Mouse (Mus musculus) heart, postnatal 10 days (tissue): ENCODE results near the gene Fam102a. TPM values are rescaled to one million over a fixed set of nuclear protein-coding genes. Genes with fewer than 3 reads are reported as not detected.
A peak's percentile ranks its signal among the peaks of the same experiment; 100 is the strongest.

Source experiments
- DNase-seq, 2 experiments: peaks; one replicate each; pipeline ENCODE4 v3.0.0; 2021
- intact Hi-C: fragments of 180-260 bp; cut with DNase I; formaldehyde crosslinking; loops from one replicate; pipeline ENCODE4 v1.15.1; 2025
- total RNA-seq, 2 experiments: library from RNA; stranded (reverse); gene quantifications; 2 replicates each; pipeline ENCODE4 v1.2.3; 2021

Gene Fam102a
- total RNA-seq, 2 experiments from 2014 or later, result 9.7 to 13.0 TPM

GRCm38 (mm10) chr2:32601417-32602065, 66.4 kb downstream of the Fam102a start:
- DNase-seq, result peak in 1 of 2 experiments; percentile 59
- intact Hi-C loops, result loop anchor here (1.0 kb wide), 1 partner anchor 14 kb away; the partner anchor contains the start of gene St6galnac4

- DNase-seq, result peak; percentile 92 to 94
- intact Hi-C loops, result loop anchor here (1.0 kb wide), 2 partner anchors 15 to 19 kb away; partner anchors contain the start of gene St6galnac4
Measured at GRCm38 (mm10) chr2:32602600-32603054, 67.5 kb downstream of the Fam102a start.

- intact Hi-C loops, result loop anchor here (5.0 kb wide), 1 partner anchor 32 kb away; the partner anchor contains the start of genes Dpm2 and Pip5kl1
Measured at GRCm38 (mm10) chr2:32604631-32605030, 69.5 kb downstream of the Fam102a start.

DNA sequence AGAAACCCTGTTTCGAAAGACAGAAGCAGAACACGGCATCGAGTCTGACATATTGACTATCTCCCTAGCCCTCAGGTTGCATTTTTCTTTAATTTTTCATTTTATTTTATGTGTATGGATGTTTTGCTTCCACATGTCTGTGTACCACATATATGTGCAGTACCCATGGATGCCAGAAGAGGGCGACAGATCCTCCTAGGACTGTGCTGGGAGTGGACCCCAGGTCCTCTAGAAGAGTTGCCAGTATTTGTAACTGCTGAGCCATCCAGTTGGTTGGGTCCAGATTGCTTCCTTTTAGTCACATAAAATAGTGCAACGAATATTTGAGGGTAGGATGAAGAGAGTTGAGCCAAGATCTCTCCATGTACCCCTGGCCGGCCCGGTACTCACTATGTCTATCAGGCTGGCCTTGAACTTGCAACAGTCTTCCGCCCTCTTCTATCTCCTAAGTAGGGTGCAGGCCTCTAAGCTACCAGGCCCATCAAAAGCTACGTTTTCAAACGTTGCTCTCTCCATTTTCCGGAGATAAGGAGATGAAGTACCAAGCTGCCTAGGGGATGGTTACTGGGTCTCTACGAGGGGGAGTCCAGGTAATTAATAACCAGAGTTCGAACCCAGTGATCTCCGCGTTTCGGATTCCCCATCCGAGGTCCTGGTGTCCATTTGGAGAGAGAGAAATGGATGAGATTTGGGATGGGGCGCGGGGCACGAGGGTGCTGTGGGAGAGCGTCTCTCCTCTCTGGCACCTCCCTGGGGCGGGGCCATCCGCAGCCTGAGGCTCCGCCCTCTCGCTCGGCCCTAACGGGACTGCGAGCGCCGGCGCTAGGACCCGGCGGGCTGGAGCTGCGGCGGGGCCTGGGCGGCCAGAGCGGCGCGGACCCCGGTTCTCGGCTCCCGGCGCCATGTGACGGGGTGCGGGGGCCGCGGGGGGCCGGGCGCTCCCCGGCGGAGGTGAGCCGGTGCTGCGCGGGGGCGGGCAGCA, 71.3 kb downstream of the Fam102a start:
- peak; percentile 89 to 90 for DNase-seq
- intact Hi-C loops, result loop anchor here (5.0 kb wide), 1 partner anchor 34 kb away; the partner anchor contains the start of genes Dpm2 and Pip5kl1

More at GRCm38 (mm10) chr2:32604631-32605030, 69.5 kb downstream of the Fam102a start:
- DNase-seq, result no peak

DNA sequence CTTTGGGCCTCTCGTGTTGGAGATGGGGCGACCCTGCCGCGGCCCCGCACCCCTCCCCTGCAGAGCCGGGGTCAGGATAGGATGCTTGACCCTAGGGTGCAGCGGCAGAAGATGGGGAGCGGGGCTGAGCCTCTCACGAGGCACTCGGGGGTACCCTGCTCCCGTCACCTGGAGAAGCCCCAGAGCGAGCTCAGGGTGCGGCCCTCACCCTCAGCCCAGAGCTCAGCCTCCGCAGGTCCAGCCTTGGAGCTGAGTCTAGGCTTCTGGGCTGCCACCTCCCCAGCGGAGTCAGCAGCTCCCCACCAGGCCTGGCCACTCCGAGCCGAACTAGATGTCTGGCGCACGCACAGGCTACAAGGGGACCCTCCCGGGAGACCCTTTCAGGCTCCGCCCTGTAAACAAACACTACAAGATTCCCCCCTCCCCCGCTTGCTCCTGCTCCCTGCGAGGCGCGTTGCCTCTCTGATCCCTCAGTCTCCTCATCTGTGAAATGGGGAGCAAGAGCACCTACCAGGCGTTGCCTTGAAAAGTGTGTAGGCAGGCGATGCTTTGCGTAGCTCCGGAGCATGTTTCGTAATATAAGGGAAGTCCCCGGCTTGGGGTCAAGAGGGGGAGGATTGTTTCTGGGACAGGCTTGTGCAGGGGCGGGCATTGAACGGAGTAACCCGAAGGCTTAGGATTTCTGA, 72.3 kb downstream of the Fam102a start:
- intact Hi-C loops, result loop anchor here (5.0 kb wide), 1 partner anchor 35 kb away; the partner anchor contains the start of genes Dpm2 and Pip5kl1
- DNase-seq, result peak; percentile 60 to 71

GRCm38 (mm10) chr2:32608141-32608777, 73.1 kb downstream of the Fam102a start:
- DNase-seq, result peak; percentile 89 to 90
- intact Hi-C loops, result loop anchor here (5.0 kb wide), 1 partner anchor 36 kb away; the partner anchor contains the start of genes Dpm2 and Pip5kl1

- no peak for DNase-seq
Measured at GRCm38 (mm10) chr2:32608778-32609435, 73.8 kb downstream of the Fam102a start.

GRCm38 (mm10) chr2:32610610-32611229, 75.6 kb downstream of the Fam102a start:
- peak; percentile 75 to 79 for DNase-seq
- intact Hi-C loops, result no loop called here

More at GRCm38 (mm10) chr2:32608778-32609435, 73.8 kb downstream of the Fam102a start:
- intact Hi-C loops, result loop anchor here (5.0 kb wide), 1 partner anchor 37 kb away; the partner anchor contains the start of genes Dpm2 and Pip5kl1

DNA sequence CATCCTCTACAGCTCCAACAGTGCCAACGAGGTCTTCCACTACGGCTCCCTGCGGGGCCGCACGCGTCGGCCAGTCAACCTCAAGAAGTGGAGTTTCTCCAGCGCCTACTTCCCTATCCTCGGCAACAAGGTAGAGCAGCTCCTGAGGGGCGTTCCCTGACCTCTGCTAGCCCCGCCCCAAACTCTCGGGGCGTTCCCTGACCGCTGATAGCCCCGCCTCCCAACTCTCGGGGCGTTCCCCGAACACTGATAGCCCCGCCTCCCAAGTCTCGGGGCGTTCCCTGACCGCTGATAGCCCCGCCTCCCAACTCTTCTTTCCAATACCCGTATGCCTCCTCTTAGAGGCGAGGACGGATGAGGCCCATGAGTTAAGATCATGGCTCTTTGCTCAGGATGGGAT, 77.1 kb downstream of the Fam102a start:
- intact Hi-C loops, result no loop called here
- DNase-seq, result no peak

DNA sequence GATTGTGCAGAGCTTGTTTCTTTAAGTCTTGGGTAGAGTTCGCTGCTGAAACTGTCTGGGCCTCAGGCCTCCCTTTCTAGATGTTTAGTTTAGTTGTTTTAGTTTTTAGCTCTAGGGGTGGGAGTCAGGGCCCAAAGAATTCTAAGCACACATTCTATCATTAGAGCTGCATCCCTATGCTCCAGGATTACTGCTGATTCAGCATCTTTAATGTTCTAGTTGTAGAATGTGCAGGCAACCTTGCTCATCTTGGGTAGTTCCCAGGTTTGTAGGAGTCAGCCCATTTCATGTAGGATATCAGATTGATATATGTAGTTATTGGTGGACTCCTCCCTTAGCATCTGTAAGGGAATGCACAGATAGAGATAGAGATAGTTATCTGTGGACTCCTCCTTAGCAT, 82.0 kb downstream of the Fam102a start:
- intact Hi-C loops, result loop anchor here (5.0 kb wide), 1 partner anchor 35 kb away; no protein-coding TSS in a partner anchor
- DNase-seq, result no peak

GRCm38 (mm10) chr2:32617601-32618000, 82.5 kb downstream of the Fam102a start:
- intact Hi-C loops, result loop anchor here (5.0 kb wide), 1 partner anchor 35 kb away; no protein-coding TSS in a partner anchor
- DNase-seq, result no peak

DNA sequence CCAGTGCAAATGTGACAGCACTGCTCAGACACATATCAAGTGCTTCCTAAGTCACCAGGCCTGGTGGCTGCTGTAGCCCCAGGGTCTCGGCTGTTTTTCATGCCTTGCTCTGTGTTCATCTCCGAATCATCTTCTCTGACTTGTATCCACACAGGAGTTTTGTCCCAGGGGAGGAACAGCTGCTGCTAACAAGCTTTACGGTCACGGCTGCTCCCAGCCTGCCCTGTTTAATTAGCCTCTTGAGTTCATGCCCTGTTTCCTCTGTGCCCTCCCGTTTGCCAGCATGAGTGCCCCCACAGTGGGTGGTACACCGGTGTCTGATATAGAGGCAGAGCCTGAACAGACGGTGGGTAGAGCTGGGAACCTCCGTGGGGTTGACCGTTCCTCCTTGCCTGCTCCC, 82.9 kb downstream of the Fam102a start:
- intact Hi-C loops, result loop anchor here (5.0 kb wide), 1 partner anchor 36 kb away; no protein-coding TSS in a partner anchor
- no peak for DNase-seq

Other genes with a start within 250 kb of the Fam102a start
- gene Golga2, start 247.9 kb upstream of the Fam102a start, total RNA-seq, result 10 to 100 TPM; 73.7 to 74.8 TPM
- gene Swi5, start 247.3 kb upstream of the Fam102a start, total RNA-seq, result 100 to 1,000 TPM; 163 to 182 TPM
- gene Ciz1, start 183.0 kb upstream of the Fam102a start, total RNA-seq, result 10 to 100 TPM; 37.4 to 39.3 TPM
- gene Dnm1, start 182.0 kb upstream of the Fam102a start, total RNA-seq, result 10 to 100 TPM; 10.0 to 12.5 TPM
- gene 1110008P14Rik, start 153.4 kb upstream of the Fam102a start, total RNA-seq, result 10 to 100 TPM; 52.7 to 57.4 TPM
- gene Lcn2, start 147.1 kb upstream of the Fam102a start, total RNA-seq, result 1 to 10 TPM; 4.2 to 7.1 TPM
- 10 to 100 TPM; 63.4 to 70.0 TPM for gene Ptges2, start 139.4 kb upstream of the Fam102a start, total RNA-seq
- 1 to 10 TPM; 3.2 to 4.4 TPM for gene Naif1, start 84.9 kb upstream of the Fam102a start, total RNA-seq
- gene Slc25a25, start 83.9 kb upstream of the Fam102a start, total RNA-seq, result 10 to 100 TPM; 10.1 to 13.5 TPM
- gene Dpm2, start 35.5 kb downstream of the Fam102a start, total RNA-seq, result 10 to 100 TPM; 31.2 to 32.6 TPM
- not detected for gene Pip5kl1, start 39.5 kb downstream of the Fam102a start, total RNA-seq
- not detected for gene 9430097D07Rik, start 40.4 kb downstream of the Fam102a start, total RNA-seq
- 10 to 100 TPM; 29.3 to 31.8 TPM for gene St6galnac4, start 51.8 kb downstream of the Fam102a start, total RNA-seq
- gene St6galnac6, start 64.4 kb downstream of the Fam102a start, total RNA-seq, result 100 to 1,000 TPM in 1 of 2 experiments, 10 to 100 TPM in 1; 87.9 to 103 TPM
- 100 to 1,000 TPM; 522 to 538 TPM for gene Ak1, start 86.4 kb downstream of the Fam102a start, total RNA-seq
- gene Eng, start 111.3 kb downstream of the Fam102a start, total RNA-seq, result 100 to 1,000 TPM; 152 to 166 TPM
- 10 to 100 TPM in 1 of 2 experiments, 1 to 10 TPM in 1; 9.9 to 11.7 TPM for gene Fpgs, start 168.8 kb downstream of the Fam102a start, total RNA-seq
- 10 to 100 TPM; 35.4 to 37.6 TPM for gene Cdk9, start 177.7 kb downstream of the Fam102a start, total RNA-seq
- gene Sh2d3c, start 185.7 kb downstream of the Fam102a start, total RNA-seq, result 10 to 100 TPM; 45.3 to 47.1 TPM
- gene 6330409D20Rik, start 205.7 kb downstream of the Fam102a start, total RNA-seq, result not detected
- gene Tor2a, start 221.9 kb downstream of the Fam102a start, total RNA-seq, result 10 to 100 TPM; 14.4 to 16.4 TPM
- not detected for gene Ttc16, start 240.3 kb downstream of the Fam102a start, total RNA-seq
- gene Ptrh1, start 240.5 kb downstream of the Fam102a start, total RNA-seq, result 1 to 10 TPM; 1.7 to 3.3 TPM
- gene Cfap157, start 249.1 kb downstream of the Fam102a start, total RNA-seq, result under 1 TPM in 1 of 2 experiments, not detected in 1; 0.14 TPM